Mouse (Mus musculus): ENCODE results near the gene Panx3.
A peak's percentile ranks its signal among the peaks of the same experiment; 100 is the strongest.

Gene Panx3

GRCm38 (mm10) chr9:37634269-37634668 is 34.8 kb downstream of the Panx3 start:
- DNase-seq (ENCODE audit: low spot score) = no peak

- no peak for DNase-seq (ENCODE audit: low spot score)
Observed at GRCm38 (mm10) chr9:37632305-37632704, 36.7 kb downstream of the Panx3 start.

- no peak for DNase-seq (ENCODE audit: low spot score)
Observed at GRCm38 (mm10) chr9:37629941-37630340, 39.1 kb downstream of the Panx3 start.

GRCm38 (mm10) chr9:37628581-37628980 is 40.5 kb downstream of the Panx3 start:
- no peak for DNase-seq (ENCODE audit: low spot score)

GRCm38 (mm10) chr9:37627263-37627662 is 41.8 kb downstream of the Panx3 start:
- no peak for DNase-seq (ENCODE audit: low spot score)

GRCm38 (mm10) chr9:37626103-37626567 is 42.9 kb downstream of the Panx3 start:
- DNase-seq (ENCODE audit: low spot score) = no peak

GRCm38 (mm10) chr9:37625641-37626040 is 43.4 kb downstream of the Panx3 start:
- no peak for DNase-seq (ENCODE audit: low spot score)

GRCm38 (mm10) chr9:37625129-37625528 is 43.9 kb downstream of the Panx3 start:
- DNase-seq (ENCODE audit: low spot score) = no peak

- DNase-seq (ENCODE audit: low spot score) = no peak
Observed at GRCm38 (mm10) chr9:37624502-37624901, 44.5 kb downstream of the Panx3 start.

GRCm38 (mm10) chr9:37623981-37624380 is 45.1 kb downstream of the Panx3 start:
- DNase-seq (ENCODE audit: low spot score) = no peak

- no peak for DNase-seq (ENCODE audit: low spot score)
Observed at GRCm38 (mm10) chr9:37621290-37621689, 47.7 kb downstream of the Panx3 start.

GRCm38 (mm10) chr9:37616770-37617169 is 52.3 kb downstream of the Panx3 start:
- peak; percentile 50 for DNase-seq (ENCODE audit: low spot score)

GRCm38 (mm10) chr9:37615220-37615619 is 53.8 kb downstream of the Panx3 start:
- DNase-seq (ENCODE audit: low spot score) = no peak

GRCm38 (mm10) chr9:37614316-37614715 is 54.7 kb downstream of the Panx3 start:
- no peak for DNase-seq (ENCODE audit: low spot score)

GRCm38 (mm10) chr9:37613911-37614280 is 55.1 kb downstream of the Panx3 start:
- DNase-seq (ENCODE audit: low spot score) = no peak

GRCm38 (mm10) chr9:37613182-37613910 is 55.7 kb downstream of the Panx3 start, which contains the start of gene Spa17:
Gene Spa17, minus strand, starts transcription at chr9:37613722.
- DNase-seq (ENCODE audit: low spot score) = peak; percentile 91

Measured in adipocyte (in vitro differentiated cells).